Mouse (Mus musculus): ENCODE measurements at regions not wholly inside any gene's neighbourhood (a gene's known extent, or its start where the extent isn't known, plus 50 kb on each side); places are given as distances from the start of the nearest gene placed in this dataset.

DNA sequence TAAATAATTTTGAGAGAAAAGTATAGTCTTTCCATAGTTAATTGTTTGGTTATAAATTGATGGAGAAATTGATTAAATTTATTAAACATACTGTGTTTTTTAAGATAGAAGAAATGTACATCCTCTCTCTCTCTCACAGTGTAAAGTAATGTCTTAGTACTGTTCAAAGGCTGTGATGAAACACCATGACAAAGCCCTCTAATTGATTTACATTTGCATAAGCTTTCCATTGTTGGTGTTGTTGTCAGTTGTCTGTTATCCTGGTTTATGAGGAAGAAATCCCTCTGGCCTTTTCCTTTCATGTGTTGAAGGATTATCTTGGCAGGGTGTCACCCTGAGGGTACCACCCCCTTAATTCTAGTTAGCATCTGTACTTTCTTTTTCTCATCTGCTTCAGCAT lies 207.2 kb upstream of the Dmd start:
- no peak for TF ChIP-seq CTCF (IDR thresholded peaks at IDR 0.05; ENCODE audit: low read depth)
- Histone ChIP-seq H3K27me3 (ENCODE audit: insufficient read depth, low read length) (no peaks in the 10 kb centered on the region), H3K4me1 (ENCODE audit: insufficient read depth) (no peaks in the 10 kb centered on the region), H3K4me2 (no peak overlapping the region), H3K9ac (no peak overlapping the region), H3K4me3 (ENCODE audit: low read depth, low read length) (no peak overlapping the region), H3K9me3 (ENCODE audit: low read depth, low read length) (no peaks in the 10 kb centered on the region), H3K27ac (ENCODE audit: low read depth) (no peak overlapping the region), H3K36me3 (ENCODE audit: insufficient read depth) (no peaks in the 10 kb centered on the region)
- DNase-seq (no peak), ATAC-seq (ENCODE audit: insufficient read depth) (no peak)

DNA sequence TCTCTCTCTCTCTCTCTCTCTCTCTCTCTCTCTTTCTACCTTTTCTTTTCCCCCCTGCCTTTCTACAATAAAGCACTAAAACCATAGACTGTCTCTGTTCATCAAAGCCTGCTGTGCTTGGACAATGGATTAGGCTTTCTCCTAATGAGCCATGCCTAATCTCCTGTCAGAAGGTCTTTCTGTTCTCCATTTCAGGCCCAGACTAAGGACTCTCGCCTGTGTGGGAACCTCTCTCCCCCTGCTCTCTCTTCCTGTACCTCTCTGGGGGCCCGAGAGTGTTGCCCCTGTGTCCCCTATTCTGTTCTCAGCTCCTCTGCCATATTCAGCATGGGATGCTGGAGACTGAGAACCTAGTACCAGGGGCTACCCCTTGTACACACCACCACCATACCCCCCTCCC lies 184.5 kb upstream of the Dmd start:
- no peak overlapping the region for H3K27ac ChIP-seq (ENCODE audit: low read depth)
- H3K27me3 ChIP-seq (ENCODE audit: insufficient read depth, low read length) = no peaks in the 10 kb centered on the region
- TF ChIP-seq CTCF (IDR thresholded peaks at IDR 0.05; ENCODE audit: low read depth) = no peak
- no peak overlapping the region for H3K9ac ChIP-seq
- DNase-seq (no peak), ATAC-seq (ENCODE audit: insufficient read depth) (no peak)
- no peaks in the 10 kb centered on the region for H3K36me3 ChIP-seq (ENCODE audit: insufficient read depth)
- no peak overlapping the region for H3K4me2 ChIP-seq
- no peaks in the 10 kb centered on the region for H3K4me1 ChIP-seq (ENCODE audit: insufficient read depth)
- no peaks in the 10 kb centered on the region for H3K9me3 ChIP-seq (ENCODE audit: low read depth, low read length)
- 48% methylated on average over 2 of the region's 2 CpGs for WGBS
- no peak overlapping the region for H3K4me3 ChIP-seq (ENCODE audit: low read depth, low read length)

DNA sequence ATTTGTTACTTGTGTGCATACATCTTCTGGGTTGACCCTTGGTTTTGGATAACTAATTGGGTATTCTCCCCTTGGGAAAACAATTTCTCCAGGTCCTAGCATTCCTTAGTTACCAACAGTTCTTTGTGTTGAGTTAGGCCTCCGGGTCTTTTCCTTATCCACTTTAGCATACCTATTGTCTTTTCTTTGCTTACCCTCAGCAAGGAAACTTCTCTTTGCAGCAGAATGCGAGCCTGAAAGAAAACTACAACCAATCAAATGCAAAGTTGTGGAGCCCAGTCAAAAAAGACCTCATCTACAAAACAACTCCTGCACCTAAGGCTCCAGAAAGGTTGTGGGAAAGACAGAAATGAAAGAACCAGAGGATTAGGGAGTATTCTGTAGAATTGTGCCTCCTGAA lies 139.5 kb upstream of the Dmd start:
- Histone ChIP-seq H3K27me3 (ENCODE audit: insufficient read depth, low read length) (no peaks in the 10 kb centered on the region), H3K9ac (no peak overlapping the region), H3K27ac (ENCODE audit: low read depth) (no peak overlapping the region), H3K4me3 (ENCODE audit: low read depth, low read length) (no peak overlapping the region), H3K36me3 (ENCODE audit: insufficient read depth) (no peaks in the 10 kb centered on the region), H3K4me2 (no peak overlapping the region), H3K4me1 (ENCODE audit: insufficient read depth) (no peaks in the 10 kb centered on the region), H3K9me3 (ENCODE audit: low read depth, low read length) (no peaks in the 10 kb centered on the region)
- TF ChIP-seq CTCF (IDR thresholded peaks at IDR 0.05; ENCODE audit: low read depth) = no peak
- DNase-seq (no peak), ATAC-seq (ENCODE audit: insufficient read depth) (no peak)
- whole genome bisulfite sequencing = 37% methylated on average over 2 of the region's 2 CpGs

DNA sequence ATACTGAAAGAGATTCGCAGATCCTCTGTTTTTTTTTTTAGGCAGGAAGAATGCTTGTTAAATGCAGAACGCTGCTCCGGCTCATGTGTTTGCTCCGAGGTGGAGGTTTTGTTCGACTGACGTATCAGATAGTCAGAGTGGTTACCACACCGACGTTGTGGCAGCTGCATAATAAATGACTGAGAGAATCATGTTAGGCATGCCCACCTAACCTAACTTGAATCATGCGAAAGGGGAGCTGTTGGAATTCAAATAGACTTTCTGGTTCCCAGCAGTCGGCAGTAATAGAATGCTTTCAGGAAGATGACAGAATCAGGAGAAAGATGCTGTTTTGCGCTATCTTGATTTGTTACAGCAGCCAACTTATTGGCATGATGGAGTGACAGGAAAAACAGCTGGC lies 134.1 kb upstream of the Dmd start:
- Histone ChIP-seq H3K27me3 (ENCODE audit: insufficient read depth, low read length) (no peaks in the 10 kb centered on the region), H3K4me3 (ENCODE audit: low read depth, low read length) (peak overlapping the region; percentile 18), H3K9ac (no peak overlapping the region; the same call in 1 of the 2 replicates), H3K36me3 (ENCODE audit: insufficient read depth) (no peaks in the 10 kb centered on the region), H3K27ac (ENCODE audit: low read depth) (no peak overlapping the region), H3K4me1 (ENCODE audit: insufficient read depth) (no peaks in the 10 kb centered on the region), H3K9me3 (ENCODE audit: low read depth, low read length) (no peaks in the 10 kb centered on the region), H3K4me2 (peak overlapping the region; percentile 50)
- no peak for TF ChIP-seq CTCF (IDR thresholded peaks at IDR 0.05; ENCODE audit: low read depth)
- WGBS = 17% methylated on average over 11 of the region's 11 CpGs
- ATAC-seq (ENCODE audit: insufficient read depth) (no peak), DNase-seq (no peak)

DNA sequence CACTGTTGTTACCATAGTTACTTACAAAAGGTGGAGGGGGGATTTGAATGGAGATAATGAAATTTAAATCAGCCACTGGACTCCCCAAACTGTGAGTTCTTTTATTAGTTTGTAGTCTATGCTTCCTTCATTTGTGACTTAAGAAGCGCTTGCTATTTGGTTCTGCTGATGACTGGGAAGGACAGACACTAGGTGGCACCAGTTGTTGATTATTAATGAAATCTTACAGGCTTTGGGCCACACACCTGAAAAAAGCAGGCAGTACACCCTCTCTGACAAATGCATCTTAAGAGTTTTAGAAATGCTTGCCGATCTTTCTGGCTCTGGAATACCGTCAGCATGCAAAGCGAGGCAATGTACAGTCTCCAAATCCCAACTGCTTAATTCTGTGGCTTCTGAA lies 131.6 kb upstream of the Dmd start:
- Histone ChIP-seq H3K36me3 (ENCODE audit: insufficient read depth) (no peaks in the 10 kb centered on the region), H3K9ac (no peak overlapping the region), H3K4me2 (no peak overlapping the region), H3K4me3 (ENCODE audit: low read depth, low read length) (no peak overlapping the region), H3K4me1 (ENCODE audit: insufficient read depth) (no peaks in the 10 kb centered on the region), H3K9me3 (ENCODE audit: low read depth, low read length) (no peaks in the 10 kb centered on the region), H3K27me3 (ENCODE audit: insufficient read depth, low read length) (no peaks in the 10 kb centered on the region), H3K27ac (ENCODE audit: low read depth) (no peak overlapping the region)
- 49% methylated on average over 4 of the region's 4 CpGs for WGBS
- DNase-seq (peak; percentile 28), ATAC-seq (ENCODE audit: insufficient read depth) (no peak)
- peak; percentile 7; the same call in 1 of the 2 replicates for TF ChIP-seq CTCF (IDR thresholded peaks at IDR 0.05; ENCODE audit: low read depth)

DNA sequence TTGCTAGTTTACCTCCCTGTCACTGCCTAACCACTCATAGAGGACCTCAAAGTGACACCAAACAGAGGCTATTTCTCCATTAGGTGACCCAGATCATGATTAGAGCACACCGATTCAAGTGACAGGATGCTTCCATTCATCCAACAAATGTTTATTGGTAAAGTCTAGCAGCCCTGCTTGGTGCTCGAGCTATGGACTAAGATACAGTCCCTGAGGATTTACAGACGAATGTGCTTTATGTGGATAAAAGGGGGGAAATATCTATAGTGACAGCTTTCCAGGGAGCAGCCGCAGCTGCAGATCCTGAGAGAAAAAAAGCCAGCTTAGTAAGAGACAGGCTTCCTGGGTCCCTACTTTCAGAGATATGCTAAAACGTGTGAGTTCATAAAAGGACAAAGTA lies 125.1 kb upstream of the Dmd start:
- Histone ChIP-seq H3K36me3 (ENCODE audit: insufficient read depth) (no peaks in the 10 kb centered on the region), H3K9ac (no peak overlapping the region), H3K4me3 (ENCODE audit: low read depth, low read length) (no peak overlapping the region), H3K9me3 (ENCODE audit: low read depth, low read length) (no peaks in the 10 kb centered on the region), H3K4me2 (no peak overlapping the region), H3K27ac (ENCODE audit: low read depth) (no peak overlapping the region), H3K27me3 (ENCODE audit: insufficient read depth, low read length) (no peaks in the 10 kb centered on the region), H3K4me1 (ENCODE audit: insufficient read depth) (no peaks in the 10 kb centered on the region)
- no peak for TF ChIP-seq CTCF (IDR thresholded peaks at IDR 0.05; ENCODE audit: low read depth)
- WGBS = 25% methylated on average over 5 of the region's 5 CpGs
- DNase-seq (no peak), ATAC-seq (ENCODE audit: insufficient read depth) (no peak)

DNA sequence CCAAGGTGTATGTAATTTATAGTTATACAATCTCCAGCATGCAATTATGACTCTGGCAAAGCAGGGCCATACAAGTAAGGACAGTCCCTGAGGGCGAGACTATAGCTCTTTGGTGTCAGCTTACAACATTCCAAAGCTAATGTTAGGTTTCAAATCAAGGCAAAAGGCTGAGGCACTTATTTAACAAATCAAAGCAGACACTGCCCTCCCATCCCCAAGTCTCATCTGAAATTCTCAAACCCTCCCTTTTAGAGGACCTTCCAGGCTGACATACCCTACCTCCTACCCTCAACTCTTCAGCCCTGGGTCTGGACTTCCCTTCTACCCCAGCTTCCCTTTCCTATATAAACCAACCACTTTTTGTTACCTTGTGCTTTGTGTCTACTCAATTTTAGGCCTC lies 82.6 kb upstream of the Dmd start:
- H3K4me1 ChIP-seq (ENCODE audit: insufficient read depth) = no peaks in the 10 kb centered on the region
- no peak for DNase-seq
- no peaks in the 10 kb centered on the region for H3K27me3 ChIP-seq (ENCODE audit: insufficient read depth, low read length)
- no peaks in the 10 kb centered on the region for H3K9me3 ChIP-seq (ENCODE audit: low read depth, low read length)
- H3K27ac ChIP-seq (ENCODE audit: low read depth) = no peak overlapping the region
- H3K36me3 ChIP-seq (ENCODE audit: insufficient read depth) = no peaks in the 10 kb centered on the region
- H3K9ac ChIP-seq = no peak overlapping the region
- TF ChIP-seq CTCF (IDR thresholded peaks at IDR 0.05; ENCODE audit: low read depth) = no peak
- WGBS = 40% methylated on average over 1 of the region's 1 CpGs
- no peak overlapping the region for H3K4me2 ChIP-seq
- no peak for ATAC-seq (ENCODE audit: insufficient read depth)
- no peak overlapping the region for H3K4me3 ChIP-seq (ENCODE audit: low read depth, low read length)
